Mouse (Mus musculus) lung, adult 18-20 months (tissue): ENCODE data around the gene Tmem120b.

Experiments used
- DNase-seq, 2 experiments: peaks; one replicate each; pipeline ENCODE4 v3.0.0; 2022; ENCODE audit warnings: mixed read lengths in 2 of 2

Gene Tmem120b

DNA sequence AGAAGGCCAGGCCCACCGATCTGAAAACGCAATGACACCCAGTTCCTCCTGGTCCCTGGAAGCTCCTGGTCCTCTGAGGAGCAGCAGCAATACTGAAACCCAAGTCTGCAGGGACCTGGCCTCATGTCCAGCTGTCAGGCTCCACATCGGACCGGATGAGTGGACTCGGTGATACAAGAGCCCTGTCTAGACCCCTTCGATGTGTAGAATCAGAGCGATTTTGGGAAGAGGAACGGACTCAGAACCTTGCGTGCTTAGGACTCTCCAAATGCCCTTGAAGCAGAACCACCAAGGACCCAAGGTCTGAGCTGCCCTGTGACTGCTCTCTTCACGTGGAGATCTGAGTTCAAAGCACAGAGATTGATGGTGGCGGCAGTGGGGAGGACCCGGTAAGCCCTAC is at the start of gene Tmem120b:
TSS of gene Tmem120b (plus strand) at position 301 of the 400 bp plus-strand sequence.
- no peak for DNase-seq

DNA sequence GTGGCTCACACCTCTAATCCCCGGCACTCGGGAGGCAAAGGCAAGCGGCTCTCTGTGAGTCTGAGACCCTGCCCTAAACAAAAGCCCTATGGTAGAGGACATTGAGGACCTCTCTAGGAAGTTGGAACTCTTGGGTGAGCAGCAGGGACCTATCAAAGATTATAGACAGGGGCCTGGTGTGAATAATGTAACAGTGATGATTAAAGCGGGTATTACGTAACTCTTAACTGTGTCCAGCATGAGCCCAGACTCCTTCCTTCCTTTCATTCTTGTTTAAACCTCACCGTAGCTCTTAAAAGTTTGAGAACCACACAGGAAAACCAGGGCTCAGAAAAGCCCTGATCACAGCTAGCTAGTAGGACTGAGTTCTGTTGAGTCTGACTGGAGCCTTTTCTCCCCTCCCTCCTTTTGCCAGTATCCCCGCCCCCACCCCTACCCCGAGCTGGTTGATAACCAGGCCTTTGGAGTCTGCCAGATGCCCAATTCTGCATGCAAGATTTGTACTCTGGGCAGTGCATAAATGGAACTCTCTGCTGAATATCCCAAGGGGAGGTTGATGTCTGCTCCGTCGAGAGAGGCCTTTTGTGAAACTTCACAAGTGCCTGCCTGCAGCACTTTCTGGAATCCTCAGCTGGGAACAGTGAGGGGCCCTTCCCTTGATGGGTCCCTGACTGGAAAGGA is 48.7 kb upstream of the Tmem120b start:
- DNase-seq, result no peak

- no peak for DNase-seq
Measured at GRCm38 (mm10) chr5:123020426-123020825, 47.8 kb upstream of the Tmem120b start.

DNA sequence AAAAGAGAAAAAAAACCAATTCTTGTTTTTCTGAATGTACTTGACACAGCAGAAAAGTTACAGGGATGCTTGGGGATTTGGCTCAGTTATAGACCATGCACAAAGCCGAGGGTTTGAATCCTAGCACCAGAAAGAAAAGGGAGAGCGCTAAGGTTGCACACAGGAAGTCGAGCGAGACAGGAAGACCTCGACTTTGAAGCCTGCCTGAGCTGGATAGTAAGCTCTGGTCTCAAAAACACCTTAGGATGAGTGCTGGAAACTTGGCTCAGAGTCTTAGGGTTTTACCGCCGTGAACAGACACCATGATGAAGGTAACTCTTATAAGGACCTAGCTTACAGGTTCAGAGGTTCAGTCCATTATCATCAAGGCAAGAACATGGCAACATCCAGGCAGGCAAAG is 46.8 kb upstream of the Tmem120b start:
- no peak for DNase-seq

GRCm38 (mm10) chr5:123023049-123023448 is 45.2 kb upstream of the Tmem120b start:
- peak; percentile 59 to 69 for DNase-seq

DNA sequence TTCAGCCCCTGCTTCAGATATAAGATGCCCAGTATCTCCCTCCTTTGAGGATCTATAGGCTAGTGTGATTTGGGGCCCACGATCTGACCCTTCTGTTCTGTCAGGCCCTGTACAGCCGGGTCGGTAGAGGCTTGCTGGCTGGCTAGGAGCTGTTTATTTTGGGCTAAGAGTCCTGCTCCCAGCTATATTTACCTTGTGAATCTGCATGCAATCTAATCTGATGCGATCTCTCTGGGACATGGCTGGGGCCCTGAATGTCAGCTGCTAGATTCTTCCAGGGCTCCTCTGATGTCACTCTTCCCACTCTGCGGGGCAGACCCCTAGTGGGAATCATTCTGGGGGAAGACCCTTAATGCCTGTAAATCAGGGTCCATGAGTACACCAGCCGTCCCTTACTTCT is 43.9 kb upstream of the Tmem120b start:
- no peak for DNase-seq

DNA sequence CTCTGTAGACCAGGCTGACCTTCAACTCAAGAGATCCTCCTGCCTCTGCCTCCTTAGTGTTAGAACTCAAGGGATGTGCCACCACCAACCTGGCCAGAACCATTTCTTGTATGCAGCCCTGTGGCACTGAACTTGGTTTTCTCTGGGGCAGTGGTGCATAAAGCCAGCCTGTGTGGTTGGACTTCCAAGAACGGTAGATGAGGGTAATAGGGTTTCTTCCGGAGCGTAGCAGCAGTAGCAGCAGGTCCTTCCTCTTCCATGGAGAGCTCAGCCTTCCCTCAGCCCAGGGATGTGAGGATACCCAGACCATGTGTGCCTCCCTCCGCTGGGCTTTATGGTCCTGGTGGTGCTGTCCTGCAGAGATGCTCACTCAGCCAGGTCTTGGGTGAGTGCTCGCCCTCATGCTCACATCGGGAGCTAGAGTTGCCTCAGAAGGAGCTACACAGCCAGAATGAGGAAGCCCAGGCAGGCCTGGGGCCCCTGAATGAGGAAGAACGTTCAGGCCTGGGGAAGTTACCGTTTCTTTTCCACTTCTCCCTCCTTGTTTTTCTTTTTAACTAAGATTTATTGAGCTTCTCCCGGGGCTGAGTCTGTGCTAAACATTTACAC is 43.1 kb upstream of the Tmem120b start:
- DNase-seq, result peak; percentile 42 to 50

GRCm38 (mm10) chr5:123026414-123026813 is 41.8 kb upstream of the Tmem120b start:
- DNase-seq, result no peak

GRCm38 (mm10) chr5:123027436-123027835 is 40.8 kb upstream of the Tmem120b start:
- DNase-seq, result peak; percentile 28 to 41

- no peak for DNase-seq
Measured at GRCm38 (mm10) chr5:123029729-123030128, 38.5 kb upstream of the Tmem120b start.

DNA sequence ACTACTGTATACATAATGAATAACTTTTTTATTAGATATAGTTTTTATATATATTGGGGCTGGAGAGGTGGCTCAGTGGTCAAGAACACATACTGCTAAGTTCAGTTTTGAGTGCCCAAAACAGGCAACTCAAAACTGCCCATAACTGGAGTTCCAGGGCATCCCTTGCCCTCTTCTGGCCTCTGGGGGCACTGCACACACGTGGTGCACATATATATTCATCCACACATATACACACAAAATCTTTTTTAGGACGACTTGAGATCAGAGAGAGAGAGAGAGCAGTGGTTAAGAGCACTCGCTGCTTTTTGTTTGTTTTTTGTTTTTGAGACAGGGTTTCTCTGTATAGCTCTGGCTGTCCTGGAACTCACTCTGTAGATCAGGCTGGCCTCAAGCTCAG is 36.9 kb upstream of the Tmem120b start:
- no peak for DNase-seq

DNA sequence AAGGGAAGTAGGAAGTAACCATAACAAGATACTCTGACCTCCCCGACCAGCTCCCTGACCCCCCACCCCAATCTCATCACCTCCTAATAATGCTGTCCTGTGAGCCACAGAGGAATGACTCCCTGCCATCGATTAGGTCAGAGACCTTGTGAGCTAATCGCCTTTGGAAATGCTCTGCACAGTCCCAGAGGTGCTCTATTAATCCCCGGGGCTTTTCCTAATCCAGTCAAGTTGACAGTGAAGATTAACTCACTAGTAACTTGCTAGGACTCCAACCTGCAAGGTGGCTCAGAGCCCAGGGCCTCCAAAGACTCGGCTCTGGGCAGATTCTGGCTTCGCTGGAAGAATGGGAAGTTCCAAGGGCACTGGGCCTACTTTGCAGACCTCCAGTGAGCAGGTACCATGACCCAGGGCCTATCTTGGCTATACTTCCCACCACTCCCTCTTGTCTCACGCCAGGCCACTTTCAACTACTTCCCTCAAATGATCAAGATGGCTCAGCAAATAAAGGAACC is 34.5 kb upstream of the Tmem120b start:
- no peak for DNase-seq

GRCm38 (mm10) chr5:123035089-123035488 is 33.1 kb upstream of the Tmem120b start:
- DNase-seq, result no peak

DNA sequence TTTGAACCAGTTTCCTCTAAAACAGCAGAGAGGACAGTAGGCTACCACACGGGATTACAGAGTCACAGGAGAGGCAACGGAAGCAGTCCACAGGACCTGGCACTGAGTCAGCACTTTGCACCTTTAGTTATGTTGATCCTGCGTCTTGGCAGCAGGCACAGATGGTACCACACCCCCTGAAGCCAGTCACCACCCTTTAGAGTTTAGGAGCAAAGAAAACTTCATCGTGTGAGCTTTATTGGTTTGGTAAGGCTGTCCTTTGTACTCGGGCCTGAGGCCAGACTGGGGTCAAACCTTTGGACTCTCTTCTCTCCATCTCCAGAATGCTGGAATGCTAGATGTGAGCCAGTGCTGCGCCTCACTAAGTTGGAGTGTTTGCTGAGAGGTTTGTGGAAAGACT is 32.7 kb upstream of the Tmem120b start:
- DNase-seq, result peak; percentile 56 to 73

- DNase-seq, result no peak
Measured at GRCm38 (mm10) chr5:123038115-123038514, 30.1 kb upstream of the Tmem120b start.

DNA sequence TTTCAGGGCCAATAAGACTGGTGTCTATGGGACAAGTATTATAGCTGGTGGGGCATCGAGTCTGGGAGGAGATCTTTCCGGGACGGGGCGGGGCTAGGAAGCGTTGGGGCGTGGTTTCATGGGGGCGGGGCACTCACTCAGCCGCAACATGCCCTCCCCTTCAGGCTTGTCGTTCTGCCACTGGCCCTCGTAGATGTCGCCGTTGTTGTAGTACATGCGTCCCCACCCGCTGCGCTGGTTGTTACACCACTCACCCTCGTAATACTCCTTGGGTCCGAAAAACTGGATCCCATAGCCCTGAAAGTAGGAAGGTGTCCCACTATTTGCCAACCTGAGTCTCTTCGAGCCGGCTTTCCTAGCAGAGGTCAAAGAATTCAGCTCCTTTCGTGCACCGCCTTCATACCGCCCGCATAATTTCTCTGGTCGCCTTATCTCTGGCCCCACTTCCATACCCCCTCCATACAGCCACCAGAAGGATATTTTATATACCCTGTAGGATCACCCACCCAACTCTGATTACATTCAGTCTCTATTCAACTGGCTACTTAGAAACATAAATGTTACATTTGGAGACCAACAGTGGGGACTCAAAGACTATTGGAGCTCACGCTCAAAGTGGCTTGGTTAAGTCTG is 29.0 kb upstream of the Tmem120b start:
- peak; percentile 87 to 91 for DNase-seq

DNA sequence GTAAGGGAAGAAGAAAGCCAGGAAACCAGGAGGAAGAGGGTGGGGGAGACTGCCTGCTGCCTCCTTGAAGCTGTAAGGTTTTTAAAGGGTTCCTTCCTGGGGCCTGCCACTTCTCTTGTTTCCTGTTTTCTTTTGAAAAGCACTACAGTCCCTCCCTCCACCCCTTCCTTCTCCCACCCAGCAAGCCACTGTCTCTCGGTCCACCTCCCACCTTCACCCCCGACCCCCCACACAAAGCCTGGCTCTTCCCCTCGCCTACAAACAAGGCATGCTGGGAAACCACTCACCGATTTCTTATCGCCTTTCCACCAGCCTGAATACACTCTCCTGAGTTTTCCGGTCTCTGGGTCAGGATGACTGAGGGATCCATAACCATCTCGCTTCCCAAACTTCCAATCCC is 27.4 kb upstream of the Tmem120b start:
- DNase-seq, result no peak

DNA sequence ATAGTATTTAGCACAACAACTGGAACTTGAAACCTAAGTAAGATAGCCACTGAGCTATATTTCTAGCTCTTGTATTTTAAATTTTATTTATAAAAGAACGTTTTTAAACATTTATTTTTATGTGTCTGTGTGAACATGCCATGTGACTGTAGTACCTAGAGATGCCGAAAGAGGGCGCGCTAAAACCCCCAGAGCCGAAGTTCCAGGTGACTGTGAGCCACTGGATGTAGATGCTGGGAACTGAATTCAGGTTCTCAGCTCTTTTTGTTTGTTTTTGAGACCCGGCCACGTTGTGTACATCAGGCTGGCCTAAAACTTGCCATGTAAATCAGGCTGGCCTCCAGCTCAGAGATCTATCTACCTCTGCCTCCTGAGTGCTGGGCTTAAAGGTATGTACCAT is 24.4 kb upstream of the Tmem120b start:
- DNase-seq, result peak in 1 of 2 experiments; percentile 32

DNA sequence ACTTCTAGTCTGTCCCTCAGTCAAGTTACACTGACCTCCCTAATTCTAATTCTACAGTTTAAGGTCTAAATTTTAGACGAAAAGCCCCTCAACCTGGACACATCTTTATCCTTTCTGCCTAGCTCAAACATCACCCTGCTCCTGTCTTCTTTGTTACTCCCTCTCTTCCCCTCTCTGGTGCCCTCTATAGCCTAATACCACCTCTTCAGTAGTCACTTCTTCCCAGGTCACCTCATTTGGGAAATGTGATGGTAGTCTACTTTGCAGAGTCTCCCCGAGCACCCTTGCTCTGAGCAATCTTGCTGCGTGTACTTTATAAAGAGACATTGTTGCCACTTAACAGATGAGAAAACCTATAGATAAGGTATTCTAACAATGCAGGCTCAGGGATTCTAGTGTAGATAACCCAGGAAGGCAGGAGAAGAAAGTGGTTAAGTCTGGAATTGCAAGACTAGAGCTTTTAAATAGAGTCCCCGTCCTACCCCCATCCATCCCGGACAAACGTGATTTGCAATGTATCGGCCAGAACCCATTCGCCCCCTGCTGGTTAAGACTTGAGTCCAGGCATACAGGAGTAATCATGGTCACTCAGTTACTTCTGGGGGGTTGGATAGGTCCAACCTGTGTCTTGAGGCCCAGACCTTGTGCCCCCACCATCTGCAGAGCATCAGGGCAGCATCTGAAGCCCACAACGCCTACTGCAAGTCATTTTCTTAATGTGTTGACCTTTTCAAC is 22.5 kb upstream of the Tmem120b start:
- peak; percentile 63 to 80 for DNase-seq

DNA sequence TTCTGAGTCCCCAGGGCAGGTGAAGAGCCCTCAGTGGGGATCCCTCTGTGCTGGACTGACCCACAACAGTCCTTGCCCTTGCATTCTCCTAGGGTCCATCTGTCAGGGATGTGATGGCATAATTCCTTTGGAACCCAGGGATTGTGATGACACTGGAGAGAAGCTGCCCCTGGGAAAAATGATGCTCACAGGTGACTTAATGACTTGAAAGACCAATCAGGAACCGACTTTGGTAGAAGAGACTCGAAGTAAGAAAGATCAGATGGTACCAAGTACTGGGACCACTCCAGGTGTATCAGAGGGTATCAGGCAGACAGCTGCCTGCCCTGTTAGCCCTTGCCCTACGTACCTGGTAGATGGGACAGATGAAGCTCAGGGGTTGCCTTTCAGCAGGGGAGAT is 21.3 kb upstream of the Tmem120b start, which contains the start of gene Morn3:
TSS of gene Morn3 (minus strand) at position 101 of the 400 bp plus-strand sequence.
- no peak for DNase-seq

- peak; percentile 28 to 47 for DNase-seq
Measured at GRCm38 (mm10) chr5:123049271-123049670, 18.9 kb upstream of the Tmem120b start.

GRCm38 (mm10) chr5:123050918-123051317 is 17.3 kb upstream of the Tmem120b start:
- DNase-seq, result no peak

- no peak for DNase-seq
Measured at GRCm38 (mm10) chr5:123051736-123052135, 16.5 kb upstream of the Tmem120b start.
